Mouse (Mus musculus): ENCODE data around the gene Ndufs6. TPM values are rescaled to one million over a fixed set of nuclear protein-coding genes. Genes with fewer than 3 reads are reported as not detected.

Gene Ndufs6
- total and polyA plus RNA-seq, 3 experiments: 19.1 to 296 (median 247) TPM

DNA sequence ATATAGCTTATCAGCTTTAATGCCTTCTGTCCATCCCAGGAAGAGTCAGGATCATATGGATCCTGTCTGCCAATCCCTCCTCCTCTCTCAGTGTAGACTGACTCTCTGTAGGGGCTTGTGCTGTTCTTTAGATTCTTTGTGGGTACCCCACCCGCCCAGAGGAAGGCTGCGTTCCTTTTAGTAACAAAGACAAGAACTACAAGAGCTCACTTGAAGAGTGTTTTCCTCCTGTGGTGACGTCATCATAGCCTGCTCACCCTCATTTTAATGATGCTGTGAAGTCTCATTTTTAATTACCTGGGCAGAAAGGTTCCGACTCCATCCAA is 22.3 kb downstream of the Ndufs6 start:
- DNase-seq: no peak

DNA sequence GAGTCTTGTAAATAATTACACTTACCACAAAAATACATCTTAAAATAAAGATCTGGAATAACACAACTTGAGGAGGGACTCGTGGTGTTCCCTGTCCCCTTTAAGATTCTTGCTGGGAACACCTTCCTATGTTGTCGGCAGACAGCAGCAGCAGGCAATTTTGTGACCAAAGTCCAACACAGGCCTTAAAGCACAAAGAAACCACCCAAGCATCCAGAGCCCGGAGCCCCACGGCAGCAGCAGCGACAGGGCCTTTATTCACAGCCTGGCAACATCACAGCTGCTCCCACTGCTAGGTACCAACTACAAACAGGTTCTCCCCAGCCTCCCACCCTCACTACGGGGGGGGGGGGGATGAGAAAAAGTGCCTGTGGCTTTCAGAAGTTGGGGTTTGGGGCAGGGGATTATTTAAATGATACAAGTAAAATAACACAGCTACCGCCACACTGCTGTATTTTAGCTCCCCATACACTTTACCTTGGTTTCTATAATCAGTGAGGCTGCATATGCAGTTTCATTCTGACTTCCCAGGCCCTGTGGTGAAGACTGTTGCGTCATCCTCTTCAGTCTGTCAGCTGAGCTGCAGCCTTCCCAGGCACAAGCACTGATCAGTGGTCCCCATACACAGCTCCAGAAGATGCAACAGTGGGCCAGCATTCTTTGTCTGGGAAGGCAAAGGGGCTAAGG is 22.8 kb downstream of the Ndufs6 start:
- DNase-seq: no peak

DNA sequence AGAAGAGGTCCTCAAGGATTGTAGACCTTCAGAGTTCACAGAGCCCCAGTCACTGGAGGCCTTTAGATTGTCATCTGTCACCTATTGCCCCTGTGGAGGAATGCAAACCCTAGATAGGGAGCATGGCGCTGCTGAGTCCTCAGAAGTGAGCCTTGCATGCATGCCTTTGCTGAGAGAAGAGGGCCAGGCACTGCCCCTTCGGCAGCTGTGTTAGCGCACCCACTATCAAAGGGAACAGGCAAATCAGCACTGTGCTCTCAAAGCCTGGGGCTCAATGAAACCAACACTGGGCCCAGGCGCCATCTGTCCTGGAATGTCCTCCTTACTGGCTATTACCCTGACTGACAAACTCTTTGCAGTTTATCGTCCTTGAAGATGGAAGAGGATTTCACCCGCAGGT is 23.6 kb downstream of the Ndufs6 start:
- DNase-seq: no peak

DNA sequence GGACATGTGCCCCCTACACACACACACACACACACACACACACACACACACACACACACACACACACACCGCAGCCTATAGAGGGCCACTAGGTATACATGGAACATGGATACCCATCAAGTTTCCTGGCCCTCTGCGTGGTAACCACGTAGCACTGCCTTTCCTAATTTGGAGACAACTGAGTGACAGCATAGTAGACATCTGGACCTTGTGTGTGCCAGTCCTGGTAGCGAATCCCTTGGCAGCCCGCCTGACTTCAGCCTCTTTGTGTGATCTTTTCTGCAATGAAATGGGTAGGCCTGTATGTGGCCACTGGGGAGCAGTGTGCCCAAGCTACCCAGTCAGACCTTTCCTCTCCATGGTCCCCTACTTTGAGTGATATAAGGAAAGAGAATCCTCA is 29.0 kb downstream of the Ndufs6 start:
- no peak for DNase-seq

DNA sequence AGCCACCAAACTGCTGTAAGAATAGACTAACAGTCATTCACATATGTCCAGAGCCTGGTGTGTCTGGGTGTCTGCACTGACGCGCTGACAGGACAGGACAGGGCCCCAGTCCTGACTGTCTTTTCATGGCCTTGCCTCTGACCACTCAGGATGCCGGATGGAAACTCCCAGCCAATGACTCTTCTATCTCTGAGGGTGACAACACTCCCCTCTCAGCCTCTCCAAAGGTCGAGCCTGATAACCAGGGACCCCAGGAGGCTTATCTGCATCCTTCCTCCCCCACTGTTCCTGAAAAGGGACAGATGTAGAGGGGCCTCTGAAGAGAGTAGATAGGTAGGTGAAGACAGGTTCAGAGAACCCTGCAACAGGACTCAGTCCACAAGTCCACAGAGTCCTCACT is 29.6 kb downstream of the Ndufs6 start:
- DNase-seq: no peak

DNA sequence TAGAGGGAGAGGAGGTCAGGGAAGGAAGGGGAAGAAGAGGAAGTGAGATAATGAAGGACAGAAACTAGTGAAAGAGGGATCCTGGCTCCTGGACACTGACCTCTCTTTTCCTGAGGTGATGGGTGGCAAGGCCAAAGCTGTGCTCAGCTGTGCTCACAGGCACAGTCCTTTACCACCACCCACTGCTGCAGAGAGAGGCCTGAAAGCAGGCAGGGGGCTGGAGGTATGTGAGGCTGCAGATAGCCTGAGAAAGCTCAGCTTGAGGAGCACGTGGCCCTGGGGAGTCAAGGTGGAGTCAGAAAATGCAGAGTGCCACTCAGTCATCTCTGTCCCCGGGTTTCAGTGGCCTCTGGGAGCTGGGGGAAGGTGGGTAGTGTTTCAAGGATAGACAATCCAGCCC is 37.2 kb downstream of the Ndufs6 start:
- no peak for DNase-seq

DNA sequence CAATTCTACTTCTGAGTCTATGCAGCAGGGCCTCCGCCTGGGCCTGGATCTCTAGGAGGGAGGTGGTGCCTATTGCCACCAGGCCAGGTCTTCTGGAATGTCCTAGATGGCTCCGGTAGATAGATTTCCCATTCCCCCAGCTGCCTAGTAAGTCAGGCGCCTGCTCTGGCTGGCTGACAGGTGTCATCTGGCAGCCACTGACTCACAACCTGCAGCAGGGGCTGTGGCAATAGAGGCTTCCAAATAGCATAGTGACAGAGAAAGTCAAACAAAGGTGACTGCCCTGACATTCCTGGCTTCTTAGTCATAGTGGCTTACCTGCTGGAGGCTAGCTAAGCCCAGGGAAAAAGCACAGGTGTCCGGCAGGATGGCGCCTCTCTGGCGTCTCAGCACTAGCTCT is 38.1 kb downstream of the Ndufs6 start:
- DNase-seq: no peak

DNA sequence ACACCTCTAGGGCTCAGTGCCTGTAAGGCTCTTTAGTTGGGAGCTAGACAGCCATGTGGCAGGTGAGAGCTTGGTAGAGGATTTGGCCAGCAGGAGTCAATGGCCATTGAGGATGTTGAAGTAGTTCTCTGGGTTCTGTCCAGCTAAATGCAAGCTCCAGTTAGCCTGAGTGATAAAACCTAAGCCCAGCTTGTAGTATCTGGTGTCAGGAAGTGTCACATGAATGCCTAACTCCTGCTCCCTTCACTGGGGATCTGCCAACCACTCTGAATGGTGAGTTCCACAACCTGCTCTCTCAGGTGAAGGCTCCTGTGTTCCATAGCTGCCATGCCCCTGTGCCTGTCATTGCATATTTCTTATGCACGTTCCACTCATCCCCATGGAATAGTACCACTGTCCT is 44.8 kb downstream of the Ndufs6 start:
- no peak for DNase-seq

DNA sequence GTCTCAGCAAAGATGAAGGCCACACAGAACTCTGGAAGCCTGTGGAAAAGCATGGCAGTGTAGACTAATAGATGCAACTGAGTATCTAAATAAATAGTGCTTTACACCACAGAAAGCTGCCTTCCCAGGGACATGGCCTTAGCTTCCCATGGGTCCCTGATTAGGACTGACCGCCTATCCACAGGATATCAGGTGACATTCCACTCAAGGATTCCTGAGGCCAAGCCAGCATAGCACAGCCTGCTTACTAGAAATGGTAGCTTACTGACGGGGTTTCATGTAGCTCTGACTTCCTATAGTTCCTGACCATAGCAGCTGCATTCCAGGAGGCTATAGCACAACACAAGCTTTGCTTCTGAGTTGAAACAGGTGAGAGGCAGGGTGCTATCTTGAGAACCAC is 45.9 kb downstream of the Ndufs6 start:
- no peak for DNase-seq

DNA sequence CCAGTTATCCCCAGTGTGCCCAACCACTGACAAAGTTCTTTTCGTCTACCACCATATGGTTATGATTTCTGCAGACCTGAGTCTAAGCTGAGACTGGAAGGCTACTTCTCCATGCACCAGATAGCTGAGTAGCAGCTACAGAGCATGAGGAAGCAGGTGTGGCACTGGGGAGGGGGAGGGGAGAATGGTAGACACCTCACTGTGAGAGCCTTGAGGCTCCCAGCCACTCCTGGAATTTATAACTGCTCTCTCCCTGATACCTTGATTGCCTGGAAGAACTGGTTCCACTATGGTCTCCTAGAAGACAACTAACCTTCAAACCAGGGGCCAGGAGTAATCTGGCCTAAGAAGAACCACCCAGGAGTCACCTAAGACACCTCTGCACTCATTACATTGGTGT is 49.1 kb downstream of the Ndufs6 start:
- no peak for DNase-seq

DNA sequence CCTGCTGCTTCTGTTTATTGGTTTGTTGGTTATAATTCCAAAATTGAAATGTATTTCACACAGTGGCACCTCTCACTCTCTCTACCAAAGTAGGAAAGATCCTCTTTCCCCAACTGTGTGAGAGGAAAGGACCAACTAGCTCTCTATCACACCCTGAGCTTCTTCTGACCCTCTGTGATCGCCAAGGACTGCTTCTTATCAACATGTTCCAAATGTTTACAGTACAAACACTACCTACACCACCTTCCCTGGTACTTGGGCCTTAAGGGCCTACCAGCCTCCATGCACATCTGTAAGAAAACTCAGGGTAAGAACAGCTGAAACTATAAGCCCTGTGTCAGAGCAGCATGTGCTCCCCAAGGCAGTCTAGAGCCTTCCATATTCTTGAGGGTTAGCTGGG is 50.5 kb downstream of the Ndufs6 start:
- DNase-seq: no peak

DNA sequence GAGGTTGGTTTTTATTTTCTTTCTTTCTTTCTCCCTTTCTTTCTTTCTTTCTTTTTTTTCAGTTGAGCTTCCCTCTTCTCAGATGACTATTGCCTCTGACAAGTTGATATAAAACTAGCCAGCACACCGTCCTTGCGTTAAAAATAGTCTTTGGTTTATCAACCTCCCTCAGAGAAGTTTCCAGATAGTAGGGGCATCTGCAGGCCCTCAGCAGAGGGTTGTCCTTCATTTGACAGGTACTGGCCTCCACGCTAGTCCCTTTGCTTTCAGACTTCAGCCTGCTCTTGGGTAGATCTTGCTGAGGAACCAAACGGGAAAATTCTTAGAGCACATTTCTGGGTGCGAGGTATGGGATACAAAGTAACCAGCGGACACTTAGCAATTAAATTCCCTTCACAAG is 51.0 kb downstream of the Ndufs6 start:
- DNase-seq: no peak

DNA sequence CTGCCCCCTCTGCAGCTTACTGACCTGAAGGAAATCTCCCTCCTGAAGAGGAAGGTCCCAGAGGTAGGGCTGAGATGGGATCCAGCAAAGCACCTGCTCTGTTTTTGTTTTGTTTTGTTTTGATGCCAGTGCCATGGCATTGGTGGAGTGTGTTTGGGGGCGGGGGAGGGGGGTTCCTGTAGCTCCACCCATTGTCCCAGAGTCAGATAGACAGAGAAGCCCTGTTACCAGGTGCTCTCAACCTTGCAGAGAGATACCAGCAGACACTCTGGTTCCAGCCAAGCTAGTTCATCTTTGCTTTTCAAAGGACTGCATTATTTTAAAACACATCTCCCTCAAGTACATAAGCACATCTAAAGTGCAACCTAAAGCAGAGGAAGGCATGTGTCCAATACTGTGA is 54.8 kb downstream of the Ndufs6 start:
- DNase-seq: no peak

DNA sequence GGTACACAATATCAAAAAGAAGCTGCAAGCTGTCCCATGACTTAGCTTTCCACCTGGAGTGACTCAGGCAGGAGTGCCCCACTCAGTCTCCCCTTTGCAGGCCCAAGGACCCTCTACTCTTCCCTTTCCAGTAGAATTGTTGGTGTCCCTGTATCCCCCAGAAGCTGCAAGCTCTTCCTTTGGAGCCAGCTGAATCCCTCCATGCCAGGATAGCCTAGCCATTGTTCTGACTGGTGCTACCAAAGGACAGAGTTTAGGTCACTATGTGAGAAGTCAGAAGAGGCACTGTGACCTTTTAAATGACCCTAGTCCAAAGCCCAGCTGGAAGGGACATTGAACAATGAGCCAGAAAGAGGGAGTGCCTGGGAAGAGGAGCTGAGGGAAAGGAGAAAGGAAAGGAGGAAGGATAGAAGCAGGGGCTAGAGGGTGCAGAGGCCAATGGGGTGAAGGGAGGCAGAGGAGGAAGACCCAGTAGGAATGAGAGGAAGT is 55.5 kb downstream of the Ndufs6 start:
- DNase-seq: no peak

DNA sequence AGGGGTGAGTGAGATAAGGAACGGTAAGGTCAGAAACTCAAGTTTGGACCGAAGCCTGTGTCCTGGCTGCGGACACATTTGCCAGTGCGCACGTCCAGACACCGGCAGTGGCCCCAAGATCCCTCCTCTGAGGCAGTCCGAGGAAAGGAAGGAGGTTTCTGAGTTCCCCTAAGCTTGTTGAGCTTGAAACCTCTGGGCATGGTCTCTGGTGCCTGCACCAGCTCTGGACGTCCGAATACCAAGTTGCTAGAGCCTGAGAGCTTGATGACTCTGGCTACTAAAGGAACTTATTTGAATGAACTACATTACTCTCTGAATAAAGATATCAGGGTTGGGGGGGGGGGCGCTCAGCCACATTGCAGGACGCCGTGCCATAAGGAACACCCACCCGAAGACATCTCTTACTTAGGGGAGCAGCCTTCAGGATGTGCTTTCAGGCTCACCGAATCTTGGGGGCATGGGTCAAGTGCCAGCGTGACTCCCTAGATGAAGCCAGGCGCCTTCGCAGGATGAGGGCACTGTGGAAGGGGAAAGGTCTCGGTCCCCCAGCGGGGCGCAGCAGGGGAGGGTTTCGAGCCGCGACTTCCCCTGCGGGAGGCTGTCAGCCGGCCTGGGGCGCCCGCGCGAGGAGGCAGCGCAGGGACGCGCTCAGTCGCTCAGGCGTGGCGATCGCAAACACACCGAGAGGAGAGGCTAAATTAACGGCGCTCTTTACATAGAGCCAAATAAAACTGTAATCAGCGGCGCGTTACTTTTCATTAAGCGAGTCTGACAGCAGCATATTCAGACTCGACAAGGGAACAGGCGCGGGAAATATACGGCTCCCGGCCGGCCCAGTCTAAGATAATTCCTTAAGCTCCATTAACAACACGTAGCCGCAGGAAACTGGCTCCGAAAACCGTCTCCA is 56.8 kb downstream of the Ndufs6 start:
- no peak for DNase-seq

DNA sequence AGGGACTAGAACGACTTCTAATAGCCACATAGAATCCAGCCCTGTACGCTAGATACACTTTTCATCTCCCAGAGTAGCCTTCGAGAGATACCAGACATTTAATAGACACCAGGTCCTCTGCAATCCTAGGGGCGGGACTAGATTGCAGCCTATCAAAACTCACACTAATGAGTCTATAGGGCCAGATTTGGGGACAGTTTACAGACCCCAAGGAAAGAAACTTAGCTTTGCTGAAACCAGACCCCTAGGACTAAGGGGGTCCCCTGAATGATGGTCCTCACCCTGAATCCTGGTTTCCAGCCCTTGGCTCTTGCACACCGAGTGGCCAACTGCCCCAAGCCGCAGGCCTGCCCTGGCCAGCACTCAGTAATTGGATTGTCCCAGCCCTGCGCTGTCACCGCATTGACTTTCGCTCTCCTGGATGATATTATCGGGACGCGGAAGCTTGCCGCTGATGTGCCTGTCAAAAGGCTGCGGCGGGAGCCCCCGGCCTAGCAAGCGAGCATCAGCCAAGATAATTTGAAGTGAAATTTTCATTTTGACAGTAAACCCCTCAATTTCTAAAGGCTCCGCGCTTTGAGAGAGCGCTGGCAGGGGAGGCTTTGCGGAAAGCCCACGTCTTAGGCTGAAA is 57.8 kb downstream of the Ndufs6 start:
- no peak for DNase-seq

DNA sequence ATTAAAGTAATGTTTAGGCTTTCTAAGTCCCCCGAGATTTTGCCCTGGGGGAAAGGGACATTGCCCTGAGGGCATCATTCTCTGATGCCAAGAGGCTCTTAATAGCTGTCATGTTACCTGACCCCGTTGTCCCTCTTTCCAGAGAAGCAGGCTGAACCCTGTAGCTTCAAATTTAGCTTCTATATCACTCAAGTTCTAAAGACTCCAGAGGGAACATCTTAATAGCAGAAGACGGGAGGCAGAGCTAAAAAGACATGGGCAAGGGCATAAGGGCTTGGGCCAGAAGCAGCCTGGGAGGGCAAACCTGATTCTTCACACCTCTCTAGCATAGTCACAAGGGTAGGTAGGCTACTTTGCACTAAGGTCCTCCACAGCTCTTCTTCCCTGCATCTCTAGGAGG is 58.5 kb downstream of the Ndufs6 start:
- DNase-seq: no peak

Other genes starting within 250 kb of the Ndufs6 start
- not detected for gene Irx4, start 68.1 kb downstream of the Ndufs6 start, total RNA-seq (2021)
- 0.06 TPM in 1 of 2 replicates, not detected in the other for gene Irx4, start 68.1 kb downstream of the Ndufs6 start, polyA plus RNA-seq (2012; rRNA removed)
- gene Mrpl36, start within 50 bp of the Ndufs6 start, total RNA-seq (2021): 10 to 100 TPM; 54.1 to 77.7 TPM
- 209 and 212 TPM in 2 replicates for gene Mrpl36, start within 50 bp of the Ndufs6 start, polyA plus RNA-seq (2012; rRNA removed)
- gene Lpcat1, start 138.7 kb upstream of the Ndufs6 start, total RNA-seq (2021): 10 to 100 TPM; 11.8 to 17.3 TPM
- 20.3 and 23.4 TPM in 2 replicates for gene Lpcat1, start 138.7 kb upstream of the Ndufs6 start, polyA plus RNA-seq (2012; rRNA removed)
- under 1 TPM in 1 of 2 experiments, not detected in 1; 0.09 TPM for gene Slc6a3, start 208.2 kb upstream of the Ndufs6 start, total RNA-seq (2021)
- gene Slc6a3, start 208.2 kb upstream of the Ndufs6 start, polyA plus RNA-seq (2012; rRNA removed): 0.13 TPM in 1 of 2 replicates, not detected in the other

Data from adrenal gland, adult 2 months (tissue).